Mouse (Mus musculus) MEL (cell line): ENCODE data around the gene Cacna1h. TPM values are rescaled to one million over a fixed set of nuclear protein-coding genes. Genes with fewer than 3 reads are reported as not detected.

ENCODE experiments used
- DNase-seq: peaks from one replicate; pipeline ENCODE4 v3.0.0; 2011; ENCODE audit warnings: low read depth, low spot score
- H3K27ac ChIP-seq: 2 replicates; pipeline ENCODE4 v1.5.1; 2012; ENCODE audit warnings: low read depth, mild to moderate bottlenecking, control low read depth, low read length, moderate library complexity; ENCODE audit not compliant: control insufficient read depth
- H3K27me3 ChIP-seq, 2 experiments: fragments of 150-350 bp in 1 of 2; sonication (generic) in 1 of 2; 2 replicates each; pipeline ENCODE4 v1.6.1; 2012; ENCODE audit warnings: low read length in 2 of 2, mild to moderate bottlenecking in 2 of 2, improper control_type of control experiment in 1 of 2, moderate library complexity in 1 of 2; ENCODE audit not compliant: insufficient read depth in 2 of 2, control insufficient read depth in 1 of 2
- H3K36me3 ChIP-seq, 2 experiments: 2 replicates each; pipeline ENCODE4 v1.6.1; 2012 to 2014; ENCODE audit warnings: low read length in 2 of 2, improper control_type of control experiment in 1 of 2, inconsistent platforms in 1 of 2, mild to moderate bottlenecking in 1 of 2; ENCODE audit not compliant: insufficient read depth in 2 of 2, control insufficient read depth in 1 of 2
- H3K4me1 ChIP-seq, 2 experiments: fragments of 150-350 bp in 1 of 2; sonication (generic) in 1 of 2; 2 replicates each; pipeline ENCODE4 v1.6.1; 2012; ENCODE audit warnings: low read length in 2 of 2, improper control_type of control experiment in 1 of 2, mild to moderate bottlenecking in 1 of 2; ENCODE audit not compliant: insufficient read depth in 2 of 2, control insufficient read depth in 1 of 2
- H3K4me3 ChIP-seq, 2 experiments: fragments of 150-350 bp in 1 of 2; sonication (generic) in 1 of 2; 2 replicates each; pipeline ENCODE4 v1.5.1; 2012; ENCODE audit warnings: low read depth in 2 of 2, low read length in 2 of 2, mild to moderate bottlenecking in 2 of 2, moderate library complexity in 2 of 2, control low read depth in 1 of 2, improper control_type of control experiment in 1 of 2; ENCODE audit not compliant: control insufficient read depth in 1 of 2, insufficient read depth in 1 of 2
- H3K79me2 ChIP-seq: 2 replicates; pipeline ENCODE4 v1.6.1; 2012; ENCODE audit warnings: mild to moderate bottlenecking, low read length, moderate library complexity; ENCODE audit not compliant: control insufficient read depth, poor library complexity, insufficient read depth
- H3K9ac ChIP-seq: 2 replicates; pipeline ENCODE4 v1.6.1; 2012; ENCODE audit warnings: low read depth, mild to moderate bottlenecking, control low read depth, low read length, moderate library complexity; ENCODE audit not compliant: control insufficient read depth, poor library complexity, severe bottlenecking
- H3K9me3 ChIP-seq: fragments of 150-350 bp; sonication (generic); replicated peaks from 2 replicates; pipeline ENCODE4 v1.6.1; 2012; ENCODE audit warnings: mild to moderate bottlenecking, low read length, improper control_type of control experiment, moderate library complexity; ENCODE audit not compliant: insufficient read depth
- CHD1 ChIP-seq: IDR thresholded peaks from 2 replicates; pipeline ENCODE4 v1.6.1; 2012; ENCODE audit warnings: low read depth, mild to moderate bottlenecking, inconsistent platforms, low read length, improper control_type of control experiment
- CHD2 ChIP-seq: IDR thresholded peaks from 2 replicates; pipeline ENCODE4 v1.6.1; 2011; ENCODE audit warnings: low read length, improper control_type of control experiment
- CTCF ChIP-seq, 3 experiments: IDR thresholded peaks in 2 of 3; conservative IDR thresholded peaks in 1 of 3; 2 replicates each; pipeline ENCODE4 v1.5.1; 2011 to 2012; ENCODE audit warnings: low read length in 3 of 3, low read depth in 2 of 3, mild to moderate bottlenecking in 2 of 3, improper control_type of control experiment in 1 of 3, inconsistent platforms in 1 of 3, mixed read lengths in 1 of 3, moderate library complexity in 1 of 3; ENCODE audit not compliant: control insufficient read depth in 1 of 3, insufficient read depth in 1 of 3, poor library complexity in 1 of 3, severe bottlenecking in 1 of 3
- EP300 ChIP-seq, 2 experiments: IDR thresholded peaks; 2 replicates each; pipeline ENCODE4 v1.6.1; 2011; ENCODE audit warnings: improper control_type of control experiment in 2 of 2, low read length in 2 of 2, low read depth in 1 of 2, mild to moderate bottlenecking in 1 of 2
- GABPA ChIP-seq: IDR thresholded peaks from 2 replicates; pipeline ENCODE4 v1.6.1; 2012; ENCODE audit warnings: low read depth, mild to moderate bottlenecking, inconsistent platforms, low read length, improper control_type of control experiment, moderate library complexity
- GATA1 ChIP-seq: IDR thresholded peaks from 2 replicates; pipeline ENCODE4 v1.6.1; 2011; ENCODE audit warnings: low read depth, low read length, improper control_type of control experiment
- MAX ChIP-seq: IDR thresholded peaks from 2 replicates; pipeline ENCODE4 v1.6.1; 2011; ENCODE audit warnings: low read length, improper control_type of control experiment
- MYB ChIP-seq: IDR thresholded peaks from 2 replicates; pipeline ENCODE4 v1.6.1; 2011; ENCODE audit warnings: mild to moderate bottlenecking, low read depth, low read length, improper control_type of control experiment
- MYC ChIP-seq: IDR thresholded peaks from 2 replicates; pipeline ENCODE4 v1.6.1; 2011; ENCODE audit warnings: low read depth, mild to moderate bottlenecking, low read length, improper control_type of control experiment, moderate library complexity
- NRF1 ChIP-seq: IDR thresholded peaks from 2 replicates; pipeline ENCODE4 v1.6.1; 2014; ENCODE audit warnings: low read depth, mild to moderate bottlenecking, inconsistent platforms, low read length, improper control_type of control experiment, moderate library complexity; ENCODE audit not compliant: poor library complexity, insufficient read depth, severe bottlenecking
- POLR2A ChIP-seq, 2 experiments: IDR thresholded peaks; 2 replicates each; pipeline ENCODE4 v1.6.1; 2011 to 2012; ENCODE audit warnings: low read length in 2 of 2, mild to moderate bottlenecking in 2 of 2, control low read depth in 1 of 2, improper control_type of control experiment in 1 of 2, low read depth in 1 of 2, moderate library complexity in 1 of 2; ENCODE audit not compliant: control insufficient read depth in 1 of 2, insufficient read depth in 1 of 2, poor library complexity in 1 of 2
- POLR2AphosphoS2 ChIP-seq: IDR thresholded peaks from 2 replicates; pipeline ENCODE4 v1.6.1; 2011; ENCODE audit warnings: low read length, improper control_type of control experiment
- POLR2AphosphoS5 ChIP-seq: IDR thresholded peaks from 2 replicates; pipeline ENCODE4 v1.6.1; 2012; ENCODE audit warnings: low read depth, borderline replicate concordance, mild to moderate bottlenecking, inconsistent platforms, low read length, moderate library complexity, mixed read lengths
- RAD21 ChIP-seq: IDR thresholded peaks from 2 replicates; pipeline ENCODE4 v1.6.1; 2011; ENCODE audit warnings: mild to moderate bottlenecking, low read depth, low read length, improper control_type of control experiment
- SMC3 ChIP-seq: IDR thresholded peaks from 2 replicates; pipeline ENCODE4 v1.6.1; 2011; ENCODE audit warnings: low read depth, low read length, improper control_type of control experiment
- TBP ChIP-seq: IDR thresholded peaks from 2 replicates; pipeline ENCODE4 v1.8.0; 2011; ENCODE audit warnings: low read depth, low read length, improper control_type of control experiment
- TCF12 ChIP-seq: IDR thresholded peaks from 2 replicates; pipeline ENCODE4 v1.6.1; 2014; ENCODE audit warnings: low read depth, mild to moderate bottlenecking, inconsistent platforms, low read length, improper control_type of control experiment, moderate library complexity
- UBTF ChIP-seq: IDR thresholded peaks from 2 replicates; pipeline ENCODE4 v1.6.1; 2012; ENCODE audit warnings: low read depth, mild to moderate bottlenecking, inconsistent platforms, low read length, improper control_type of control experiment, moderate library complexity, borderline replicate concordance; ENCODE audit not compliant: insufficient read depth
- USF1 ChIP-seq: IDR thresholded peaks from 2 replicates; pipeline ENCODE4 v1.6.1; 2014; ENCODE audit warnings: low read depth, mild to moderate bottlenecking, inconsistent platforms, low read length, improper control_type of control experiment, moderate library complexity
- ZC3H11A ChIP-seq: IDR thresholded peaks from 2 replicates; pipeline ENCODE4 v1.6.1; 2012; ENCODE audit warnings: low read depth, mild to moderate bottlenecking, inconsistent platforms, low read length, improper control_type of control experiment
- ZKSCAN1 ChIP-seq: IDR thresholded peaks from 2 replicates; pipeline ENCODE4 v1.6.1; 2012; ENCODE audit warnings: low read depth, mild to moderate bottlenecking, inconsistent platforms, low read length, improper control_type of control experiment, moderate library complexity
- ZMIZ1 ChIP-seq: IDR thresholded peaks from 2 replicates; pipeline ENCODE4 v1.6.1; 2012; ENCODE audit warnings: low read depth, mild to moderate bottlenecking, inconsistent platforms, low read length, improper control_type of control experiment, moderate library complexity
- polyA plus RNA-seq, 2 experiments: library from polyadenylated mRNA; stranded (reverse) in 1 of 2; unstranded in 1 of 2; fragments of >175 nt in 1 of 2; fragments of >200 nt in 1 of 2; gene quantifications; 2 replicates each; pipeline versions ENCODE4 v1.2.1 to v1.2.4; 2012; ENCODE audit warnings: low replicate concordance in 2 of 2, low read depth in 1 of 2; ENCODE audit not compliant: insufficient read length in 2 of 2, insufficient read depth in 1 of 2, missing spikeins in 1 of 2
- total RNA-seq: library from RNA; depleted of rRNA; stranded (reverse); fragments of 300-350 nt; gene quantifications from 2 replicates; pipeline ENCODE4 v1.2.3, GENCODE M21; 2012

Cacna1h gene
- total and polyA plus RNA-seq, 3 experiments: 0.25 to 0.31 TPM; not detected in 1

GRCm38 (mm10) chr17:25338218-25338617 lies 95.4 kb downstream of the Cacna1h start:
- TF ChIP-seq NRF1: no peak
- TF ChIP-seq ZMIZ1: no peak
- TF ChIP-seq CHD1: no peak
- TF ChIP-seq ZKSCAN1: no peak
- no peak for TF ChIP-seq MYB
- no peak for TF ChIP-seq POLR2AphosphoS5
- TF ChIP-seq MAX: no peak
- TF ChIP-seq TCF12: no peak
- no peak for TF ChIP-seq UBTF
- TF ChIP-seq POLR2A (IDR thresholded peaks at IDR 0.05; ENCODE audit: control insufficient read depth in 1 of 2, insufficient read depth in 1 of 2, low read depth in 1 of 2, low read length in 2 of 2, poor library complexity in 1 of 2): no peak
- TF ChIP-seq USF1: no peak
- no peak for TF ChIP-seq MYC
- H3K27ac ChIP-seq: no peak overlapping the region
- no peak for DNase-seq
- no peaks in the 10 kb centered on the region for H3K79me2 ChIP-seq
- H3K9ac ChIP-seq: no peak overlapping the region
- no peak overlapping the region for H3K4me3 ChIP-seq
- H3K4me1 ChIP-seq: peaks cover 0 to 5% of the 10 kb centered on the region in 2 experiments; a peak in 2 of 4 replicates
- H3K9me3 ChIP-seq: no peaks in the 10 kb centered on the region
- H3K27me3 ChIP-seq: peaks cover 7 to 8% of the 10 kb centered on the region in 2 experiments; a peak in 3 of 4 replicates
- H3K36me3 ChIP-seq: no peaks in the 10 kb centered on the region

- H3K4me1 ChIP-seq: no peaks in the 10 kb centered on the region
- no peaks in the 10 kb centered on the region for H3K9me3 ChIP-seq
- TF ChIP-seq CHD1: no peak
- TF ChIP-seq CTCF (IDR thresholded peaks at IDR 0.05 in 2 of 3, conservative IDR thresholded peaks at IDR 0.05 in 1 of 3; ENCODE audit: control insufficient read depth in 1 of 3, insufficient read depth in 1 of 3, low read depth in 2 of 3, low read length in 3 of 3, poor library complexity in 1 of 3, severe bottlenecking in 1 of 3): peak; percentile 91 to 97 (median 95)
- no peak for TF ChIP-seq POLR2A (IDR thresholded peaks at IDR 0.05; ENCODE audit: control insufficient read depth in 1 of 2, insufficient read depth in 1 of 2, low read depth in 1 of 2, low read length in 2 of 2, poor library complexity in 1 of 2)
- TF ChIP-seq MAX: no peak
- TF ChIP-seq CHD2: no peak
- TF ChIP-seq ZC3H11A: peak; percentile 71
- no peak for TF ChIP-seq GABPA
- no peak for TF ChIP-seq MYB
- TF ChIP-seq GATA1: no peak
- no peak for TF ChIP-seq NRF1
- TF ChIP-seq MYC: no peak
- peak; percentile 81 for TF ChIP-seq RAD21
- peak; percentile 80 for TF ChIP-seq SMC3
- no peak for TF ChIP-seq TBP
- TF ChIP-seq EP300 (IDR thresholded peaks at IDR 0.05; ENCODE audit: low read depth in 1 of 2, low read length in 2 of 2): no peak
- TF ChIP-seq POLR2AphosphoS2: no peak
- TF ChIP-seq, all 39 proteins: peak for 4
- Histone ChIP-seq H3K4me3 (no peak overlapping the region), H3K27ac (no peak overlapping the region), H3K27me3 (peaks cover 8 to 13% of the 10 kb centered on the region in 2 experiments), H3K79me2 (no peaks in the 10 kb centered on the region), H3K9ac (no peak overlapping the region), H3K36me3 (no peaks in the 10 kb centered on the region)
- DNase-seq: peak; percentile 66
Measured at GRCm38 (mm10) chr17:25333943-25334342, 99.6 kb downstream of the Cacna1h start.
